Mouse (Mus musculus) lung, adult 2 months (tissue): ENCODE results near the gene Mapk8. TPM values are rescaled to one million over a fixed set of nuclear protein-coding genes. Genes with fewer than 3 reads are reported as not detected.

Experiments used
- DNase-seq: peaks from one replicate; pipeline ENCODE4 v3.0.0; 2022
- H3K4me1 ChIP-seq: fragments of 200-500 bp; 2 replicates; pipeline ENCODE4 v1.6.1; 2011; ENCODE audit warnings: low read length; ENCODE audit not compliant: control insufficient read depth, insufficient read depth
- H3K4me3 ChIP-seq: fragments of 200-500 bp; replicated peaks from 2 replicates; pipeline ENCODE3; 2011; ENCODE audit warnings: low read depth, mild to moderate bottlenecking, control low read depth, low read length; ENCODE audit errors: extremely low read depth
- CTCF ChIP-seq: fragments of 200-500 bp; IDR thresholded peaks from 2 replicates; pipeline ENCODE4 v1.5.1; 2011; ENCODE audit warnings: mild to moderate bottlenecking, low read length, control low read depth; ENCODE audit not compliant: insufficient read depth
- POLR2A ChIP-seq: fragments of 200-500 bp; IDR thresholded peaks from 2 replicates; pipeline ENCODE4 v1.6.1; 2011; ENCODE audit warnings: low read depth, mild to moderate bottlenecking, control low read depth, low read length, borderline replicate concordance; ENCODE audit errors: extremely low read depth
- WGBS: fragments of 180-500 bp; shearing (Covaris S2); methylation state at CpG from one replicate; pipeline ENCODE4 v1.1.7; 2018; 5-methylcytosine and 5-hydroxymethylcytosine counted together
- polyA plus RNA-seq: library from polyadenylated mRNA; depleted of rRNA; stranded (reverse); fragments of >200 nt; gene quantifications from 2 replicates; pipeline ENCODE4 v1.2.3, GENCODE M21; 2012

Gene Mapk8
- polyA plus RNA-seq, 1 experiment = 9.2 TPM

DNA sequence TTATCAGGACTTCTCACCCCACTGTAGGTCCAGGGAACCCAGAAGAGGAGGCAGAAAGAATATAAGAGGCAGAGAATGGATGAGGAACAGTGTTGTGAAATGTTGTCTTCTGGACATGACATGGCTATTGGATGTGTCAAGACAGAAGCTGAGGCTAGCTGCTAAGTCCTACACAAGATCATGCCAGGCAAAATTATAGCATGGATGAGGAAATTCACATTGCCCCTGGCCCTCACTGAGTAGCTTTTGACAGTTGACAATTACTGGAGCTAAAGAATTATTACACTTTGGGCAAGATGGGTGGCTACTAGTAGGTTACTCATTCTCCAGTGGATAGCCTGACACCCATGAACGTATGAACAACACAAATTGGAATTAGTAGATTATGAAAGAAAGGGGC, 31.2 kb downstream of the Mapk8 start:
- DNase-seq = no peak
- 86% methylated on average over 1 of the region's 1 CpGs for WGBS
- no peak for TF ChIP-seq POLR2A
- no peak for TF ChIP-seq CTCF
- Histone ChIP-seq H3K4me1 (no peaks in the 10 kb centered on the region; the same call in none of the 2 replicates), H3K4me3 (no peak overlapping the region)

DNA sequence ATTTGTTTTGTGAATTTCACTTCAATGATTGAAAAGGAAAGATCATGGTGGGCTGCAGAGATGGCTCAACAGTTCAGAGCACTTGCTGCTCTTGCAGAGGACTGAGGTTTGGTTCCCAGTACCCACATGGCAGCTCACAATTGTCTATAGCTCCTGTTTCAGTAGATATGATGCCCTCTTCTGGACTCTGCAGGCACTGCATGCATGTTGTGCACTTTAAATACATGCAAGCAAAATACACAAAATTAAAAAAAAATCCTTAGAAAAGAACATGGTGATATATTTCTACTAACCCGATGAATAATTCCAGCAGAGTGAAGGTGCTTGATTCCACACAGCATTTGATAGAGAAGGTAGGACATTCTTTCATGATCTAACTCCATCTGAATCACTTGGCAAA, 44.6 kb downstream of the Mapk8 start:
- WGBS = 92% methylated on average over 1 of the region's 1 CpGs
- DNase-seq = no peak
- TF ChIP-seq CTCF (no peak), POLR2A (no peak)

GRCm38 (mm10) chr14:33400019-33400418, 46.9 kb downstream of the Mapk8 start:
- Histone ChIP-seq H3K4me1 (no peaks in the 10 kb centered on the region), H3K4me3 (no peak overlapping the region)
- 69% methylated on average over 3 of the region's 3 CpGs for WGBS
- TF ChIP-seq POLR2A (no peak), CTCF (no peak)
- no peak for DNase-seq

More for the DNA sequence above, 44.6 kb downstream of the Mapk8 start:
- Histone ChIP-seq H3K4me1 (no peaks in the 10 kb centered on the region), H3K4me3 (no peak overlapping the region)

- no peak for TF ChIP-seq POLR2A
- TF ChIP-seq CTCF = no peak
- WGBS = 87% methylated on average over 5 of the region's 5 CpGs
- no peak for DNase-seq
- Histone ChIP-seq H3K4me1 (no peaks in the 10 kb centered on the region), H3K4me3 (no peak overlapping the region)
Observed at GRCm38 (mm10) chr14:33398065-33398860, 48.7 kb downstream of the Mapk8 start.

GRCm38 (mm10) chr14:33380830-33381457, 66.0 kb downstream of the Mapk8 start:
- H3K4me1 ChIP-seq = no peaks in the 10 kb centered on the region
- TF ChIP-seq POLR2A (no peak), CTCF (no peak)
- no peak overlapping the region for H3K4me3 ChIP-seq
- 65% methylated on average over 6 of the region's 6 CpGs for WGBS
- no peak for DNase-seq

GRCm38 (mm10) chr14:33378723-33379122, 68.2 kb downstream of the Mapk8 start:
- WGBS = 74% methylated on average over 5 of the region's 5 CpGs
- Histone ChIP-seq H3K4me1 (no peaks in the 10 kb centered on the region), H3K4me3 (no peak overlapping the region)
- no peak for TF ChIP-seq CTCF
- TF ChIP-seq POLR2A = no peak
- DNase-seq = no peak

GRCm38 (mm10) chr14:33377211-33377610, 69.7 kb downstream of the Mapk8 start:
- no peak for TF ChIP-seq POLR2A
- no peak for TF ChIP-seq CTCF
- 88% methylated on average over 3 of the region's 3 CpGs for WGBS
- no peak for DNase-seq

DNA sequence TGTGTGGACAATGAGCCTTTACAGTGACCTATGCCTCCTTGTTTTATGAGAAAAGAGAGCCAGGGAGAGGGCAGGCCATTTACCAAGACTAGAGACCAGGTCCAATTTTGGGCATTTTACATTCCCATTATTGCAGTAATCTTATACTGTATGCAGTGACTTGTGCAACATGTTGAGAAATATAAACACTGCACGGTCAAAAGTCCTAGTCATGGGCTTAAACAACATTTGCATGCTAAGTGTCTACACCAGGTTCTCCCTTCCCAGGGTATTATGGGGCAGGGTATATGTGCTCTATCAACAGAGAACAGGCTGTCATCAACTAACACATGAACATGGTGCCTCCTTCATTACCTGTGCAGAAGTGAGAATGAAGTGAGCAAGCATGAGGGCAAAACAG, 72.9 kb downstream of the Mapk8 start:
- H3K4me3 ChIP-seq = no peak overlapping the region
- WGBS = 26% methylated on average over 1 of the region's 1 CpGs
- DNase-seq = no peak
- TF ChIP-seq CTCF (no peak), POLR2A (no peak)
- H3K4me1 ChIP-seq = no peaks in the 10 kb centered on the region

More at GRCm38 (mm10) chr14:33377211-33377610, 69.7 kb downstream of the Mapk8 start:
- no peaks in the 10 kb centered on the region for H3K4me1 ChIP-seq
- H3K4me3 ChIP-seq = no peak overlapping the region

DNA sequence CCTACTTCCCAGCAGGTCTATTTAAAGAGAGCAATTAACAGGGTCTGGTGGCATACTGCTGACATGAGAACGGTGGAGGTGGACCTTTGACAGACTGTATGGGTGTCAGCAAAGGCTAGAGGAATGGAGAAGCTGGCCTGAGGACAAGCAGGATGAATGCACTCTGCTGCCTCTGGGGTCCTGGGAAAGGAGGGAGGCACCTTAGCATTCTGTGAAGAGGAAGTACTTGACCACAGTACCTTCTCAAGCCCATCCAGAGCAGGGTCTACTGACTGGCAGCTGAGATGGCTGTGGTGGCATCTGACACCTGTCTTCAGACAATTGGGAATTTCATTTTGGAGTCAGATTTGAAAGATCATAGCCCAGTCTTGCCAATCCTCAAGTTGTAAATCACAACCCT, 73.7 kb downstream of the Mapk8 start:
- no peak for DNase-seq
- Histone ChIP-seq H3K4me3 (no peak overlapping the region), H3K4me1 (no peaks in the 10 kb centered on the region)
- TF ChIP-seq CTCF = no peak
- no peak for TF ChIP-seq POLR2A
- WGBS = 36% methylated on average over 1 of the region's 1 CpGs

DNA sequence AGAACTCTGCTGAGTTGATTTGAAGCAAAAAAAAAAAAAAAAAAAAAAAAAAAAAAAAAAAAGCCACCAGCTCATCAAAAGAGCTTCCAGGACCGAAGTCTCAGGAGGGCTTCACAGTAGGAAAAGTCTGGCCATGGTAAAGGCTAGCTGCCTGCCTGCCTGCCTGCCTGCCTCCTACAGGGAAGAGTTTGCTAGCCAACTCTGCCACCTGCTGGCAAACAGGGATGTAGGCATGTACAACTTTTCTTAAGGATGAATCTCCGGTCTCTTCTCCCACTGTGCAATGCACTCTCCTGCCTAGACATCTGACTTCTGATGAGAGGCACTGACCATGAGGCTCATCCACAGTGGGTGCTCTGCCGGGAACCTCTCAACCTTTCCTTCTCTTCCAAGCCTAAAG, 75.7 kb downstream of the Mapk8 start:
- WGBS = 22% methylated on average over 3 of the region's 3 CpGs
- DNase-seq = peak; percentile 60
- Histone ChIP-seq H3K4me3 (no peak overlapping the region), H3K4me1 (no peaks in the 10 kb centered on the region)
- TF ChIP-seq POLR2A = no peak
- TF ChIP-seq CTCF = peak; percentile 69

GRCm38 (mm10) chr14:33370056-33370455, 76.9 kb downstream of the Mapk8 start:
- TF ChIP-seq CTCF = no peak
- TF ChIP-seq POLR2A = no peak
- H3K4me1 ChIP-seq = no peaks in the 10 kb centered on the region
- H3K4me3 ChIP-seq = no peak overlapping the region
- peak; percentile 23 for DNase-seq
- 9% methylated on average over 7 of the region's 7 CpGs for WGBS
